Mouse (Mus musculus) embryonic fibroblast, embryonic 13.5 days (primary cell): ENCODE data around the gene Scn5a.

ENCODE experiments used
- CTCF ChIP-seq: IDR thresholded peaks from 2 replicates; pipeline ENCODE4 v1.5.1; 2011; ENCODE audit warnings: mild to moderate bottlenecking, control low read depth, low read length, moderate library complexity, borderline replicate concordance; ENCODE audit not compliant: insufficient read depth
- POLR2A ChIP-seq: IDR thresholded peaks from 2 replicates; pipeline ENCODE4 v1.6.1; 2011; ENCODE audit warnings: low read depth, mild to moderate bottlenecking, control low read depth, low read length, moderate library complexity

GRCm38 (mm10) chr9:119455967-119456366, 122.8 kb downstream of the Scn5a start:
- no peak for TF ChIP-seq POLR2A
- TF ChIP-seq CTCF = no peak
